Mouse (Mus musculus): ENCODE data around the gene Hectd1.

DNA sequence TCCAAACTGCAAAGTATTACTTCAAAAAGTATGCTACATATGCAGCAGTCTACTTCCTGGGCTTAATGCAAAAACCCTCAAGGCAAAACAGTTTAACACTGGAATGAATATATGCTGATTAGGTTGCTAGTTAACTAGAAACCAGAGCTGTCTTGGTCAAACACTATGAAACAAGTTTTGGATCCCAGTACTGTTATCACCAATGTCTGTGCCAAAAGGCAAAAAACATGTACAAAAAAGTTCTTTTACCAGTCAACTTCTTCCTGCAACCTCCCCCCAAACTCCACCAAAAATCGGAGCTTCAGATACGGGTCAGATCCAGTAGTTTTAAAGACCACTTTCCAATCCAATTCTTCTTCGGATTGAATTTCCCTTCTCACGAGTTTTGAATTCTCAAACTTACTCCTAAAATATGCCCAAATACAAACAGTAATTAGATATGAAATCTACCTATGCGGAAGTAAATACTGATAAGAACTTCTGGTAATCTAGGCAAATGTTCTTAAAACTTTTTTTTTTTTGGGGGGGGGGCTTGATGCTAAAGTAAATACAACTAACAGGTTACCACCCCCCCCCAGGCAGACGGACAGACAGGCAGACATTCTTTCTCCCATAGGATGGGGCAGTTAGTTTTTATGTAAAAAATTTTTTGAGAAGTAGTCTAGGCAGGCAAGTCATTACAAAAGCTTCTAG is 1.2 kb downstream of the Hectd1 start:
- no peak for TF ChIP-seq CTCF (IDR thresholded peaks at IDR 0.05; ENCODE audit: low read depth, low read length)
- no peak for TF ChIP-seq POLR2A (IDR thresholded peaks at IDR 0.05; ENCODE audit: borderline replicate concordance, low read depth, low read length)
